Mouse (Mus musculus) stomach, postnatal 0 days (tissue): Measurements from ENCODE around the gene Zdhhc22. TPM values are rescaled to one million over a fixed set of nuclear protein-coding genes. Genes with fewer than 3 reads are reported as not detected.
A peak's percentile ranks its signal among the peaks of the same experiment; 100 is the strongest.

Experiments
- ATAC-seq: fragments of 200-750 bp; cut with Nextera tagmentation; 2 replicates; pipeline ENCODE4 v1.8.0; 2017; ENCODE audit not compliant: low FRiP score, low TSS enrichment
- DNase-seq: peaks from one replicate; pipeline ENCODE4 v3.0.0-alpha.2; 2016; ENCODE audit warnings: low spot score
- H3K27ac ChIP-seq: fragments of 300-500 bp; sonication (generic); replicated peaks from 2 replicates; pipeline ENCODE4 v1.5.1; 2014; ENCODE audit warnings: mild to moderate bottlenecking, control low read depth
- H3K27me3 ChIP-seq: fragments of 300-500 bp; sonication (generic); 2 replicates; pipeline ENCODE4 v1.6.1; 2014; ENCODE audit warnings: low read length; ENCODE audit not compliant: control insufficient read depth, insufficient read depth
- H3K36me3 ChIP-seq: fragments of 300-500 bp; sonication (generic); 2 replicates; pipeline ENCODE4 v1.6.1; 2014; ENCODE audit warnings: low read length, mixed read lengths; ENCODE audit not compliant: control insufficient read depth, insufficient read depth
- H3K4me1 ChIP-seq: fragments of 300-500 bp; sonication (generic); replicated peaks from 2 replicates; pipeline ENCODE4 v1.6.1; 2014; ENCODE audit warnings: antibody characterized with exemption; ENCODE audit not compliant: control insufficient read depth, insufficient read depth
- H3K4me2 ChIP-seq: fragments of 300-500 bp; sonication (generic); replicated peaks from 2 replicates; pipeline ENCODE4 v1.6.1; 2014; ENCODE audit warnings: low read depth, mild to moderate bottlenecking, control low read depth, moderate library complexity
- H3K4me3 ChIP-seq: fragments of 300-500 bp; sonication (generic); 2 replicates; pipeline ENCODE4 v1.5.1; 2014; ENCODE audit warnings: low read depth, low read length, control low read depth
- H3K9ac ChIP-seq: fragments of 300-500 bp; sonication (generic); 2 replicates; pipeline ENCODE4 v1.6.1; 2014; ENCODE audit warnings: mild to moderate bottlenecking, low read length, control low read depth, mixed read lengths
- H3K9me3 ChIP-seq: fragments of 300-500 bp; sonication (generic); 2 replicates; pipeline ENCODE4 v1.6.1; 2016; ENCODE audit warnings: low read length; ENCODE audit not compliant: control insufficient read depth
- CTCF ChIP-seq: IDR thresholded peaks from 2 replicates; pipeline ENCODE4 v1.5.1; 2016; ENCODE audit warnings: antibody characterized with exemption, low read depth, mild to moderate bottlenecking, moderate library complexity
- EP300 ChIP-seq: optimal IDR thresholded peaks from 2 replicates; pipeline ENCODE3; 2016; ENCODE audit warnings: antibody characterized with exemption
- WGBS: fragments of 180-500 bp; shearing (Covaris S2); extraction: QIAGEN DNeasy Blood & Tissue Kit; methylation state at CpG from one replicate; pipeline ENCODE4 v1.1.7; 2014; 5-methylcytosine and 5-hydroxymethylcytosine counted together
- polyA plus RNA-seq: library from polyadenylated mRNA; unstranded; fragments of >200 nt; fragmentation: Nextera tagmentation; extraction: Ambion mirVana; gene quantifications from 2 replicates; pipeline ENCODE4 v1.2.1, GENCODE M21; 2015

Zdhhc22 gene
- polyA plus RNA-seq, 1 experiment from 2014 or later: 0.53 TPM

- Histone ChIP-seq H3K36me3 (no peaks in the 10 kb centered on the region), H3K4me3 (no peak overlapping the region), H3K9ac (no peak overlapping the region), H3K4me1 (0 out of 2 replicates have a peak, but pooled peaks cover 5% of the 10 kb centered on the region), H3K27me3 (no peaks in the 10 kb centered on the region), H3K9me3 (no peaks in the 10 kb centered on the region), H3K4me2 (no peak overlapping the region), H3K27ac (no peak overlapping the region)
- TF ChIP-seq CTCF (no peak), EP300 (no peak)
- ATAC-seq (no peak), DNase-seq (no peak)
- 61% methylated on average over 16 of the region's 16 CpGs for WGBS
Measured at GRCm38 (mm10) chr12:86950161-86950960, 39.9 kb downstream of the Zdhhc22 start.

GRCm38 (mm10) chr12:86949501-86949900 is 40.7 kb downstream of the Zdhhc22 start:
- TF ChIP-seq CTCF: no peak
- TF ChIP-seq EP300: no peak

GRCm38 (mm10) chr12:86948627-86949026 is 41.6 kb downstream of the Zdhhc22 start:
- Histone ChIP-seq H3K27me3 (no peaks in the 10 kb centered on the region), H3K4me1 (0 out of 2 replicates have a peak, but pooled peaks cover 5% of the 10 kb centered on the region), H3K9ac (no peak overlapping the region), H3K4me2 (peak overlapping the region; percentile 82; the same call in 1 of the 2 replicates), H3K36me3 (no peaks in the 10 kb centered on the region), H3K27ac (peak overlapping the region; percentile 99), H3K9me3 (no peaks in the 10 kb centered on the region), H3K4me3 (no peak overlapping the region)
- ATAC-seq: no peak
- no peak for TF ChIP-seq EP300
- TF ChIP-seq CTCF: no peak
- DNase-seq: no peak
- 34% methylated on average over 6 of the region's 6 CpGs for WGBS

More at GRCm38 (mm10) chr12:86949501-86949900, 40.7 kb downstream of the Zdhhc22 start:
- H3K4me3 ChIP-seq: no peak overlapping the region
- ATAC-seq (no peak), DNase-seq (no peak)
- H3K9ac ChIP-seq: no peak overlapping the region
- no peaks in the 10 kb centered on the region for H3K36me3 ChIP-seq
- no peak overlapping the region for H3K4me2 ChIP-seq
- H3K27me3 ChIP-seq: no peaks in the 10 kb centered on the region
- no peak overlapping the region for H3K27ac ChIP-seq
- H3K4me1 ChIP-seq: 0 out of 2 replicates have a peak, but pooled peaks cover 5% of the 10 kb centered on the region
- H3K9me3 ChIP-seq: no peaks in the 10 kb centered on the region
- WGBS: 80% methylated on average over 9 of the region's 9 CpGs

DNA sequence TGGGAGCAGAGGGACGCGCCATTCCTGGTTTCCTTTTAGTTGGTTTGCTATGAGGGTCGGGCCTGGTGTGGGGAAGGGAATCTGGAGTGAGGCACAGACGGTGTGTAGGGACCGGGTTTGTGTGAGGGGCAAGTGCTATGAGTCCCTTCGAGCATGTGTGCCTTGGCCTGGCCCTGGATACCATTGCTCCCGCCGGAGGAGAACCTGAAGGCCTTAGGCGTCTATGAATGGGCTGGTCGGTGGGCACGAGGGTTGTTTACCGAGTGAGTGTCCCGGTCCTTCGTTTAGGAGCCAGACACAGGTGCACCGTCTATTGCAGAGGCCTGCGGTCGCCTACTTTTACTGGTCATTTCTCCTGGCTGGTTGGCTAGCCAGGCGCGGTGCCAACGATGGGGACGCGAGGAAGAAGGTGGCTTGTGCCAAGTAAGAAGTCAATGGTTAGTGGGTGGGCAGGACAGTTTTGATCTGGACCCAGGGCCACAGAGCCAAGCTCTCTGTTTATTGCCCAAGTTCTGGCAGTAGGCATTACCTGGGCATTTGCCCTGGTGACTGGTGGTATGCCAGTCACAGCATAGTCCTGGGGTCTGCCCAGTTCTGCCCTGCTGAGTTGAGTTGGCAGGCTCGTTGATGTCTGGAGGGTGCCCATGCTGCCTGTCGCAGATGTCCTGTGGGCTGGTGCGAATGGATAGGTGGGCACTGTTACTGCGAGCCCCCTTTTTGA is 42.4 kb downstream of the Zdhhc22 start:
- Histone ChIP-seq H3K27me3 (no peaks in the 10 kb centered on the region), H3K4me2 (peak overlapping the region; percentile 82), H3K36me3 (no peaks in the 10 kb centered on the region), H3K27ac (peak overlapping the region; percentile 99), H3K9ac (peak overlapping the region; percentile 79), H3K9me3 (no peaks in the 10 kb centered on the region), H3K4me1 (0 out of 2 replicates have a peak, but pooled peaks cover 5% of the 10 kb centered on the region), H3K4me3 (peak overlapping the region; percentile 69)
- DNase-seq (peak; percentile 42), ATAC-seq (peak; percentile 24)
- WGBS: 12% methylated on average over 26 of the region's 26 CpGs
- TF ChIP-seq CTCF (no peak), EP300 (no peak)

DNA sequence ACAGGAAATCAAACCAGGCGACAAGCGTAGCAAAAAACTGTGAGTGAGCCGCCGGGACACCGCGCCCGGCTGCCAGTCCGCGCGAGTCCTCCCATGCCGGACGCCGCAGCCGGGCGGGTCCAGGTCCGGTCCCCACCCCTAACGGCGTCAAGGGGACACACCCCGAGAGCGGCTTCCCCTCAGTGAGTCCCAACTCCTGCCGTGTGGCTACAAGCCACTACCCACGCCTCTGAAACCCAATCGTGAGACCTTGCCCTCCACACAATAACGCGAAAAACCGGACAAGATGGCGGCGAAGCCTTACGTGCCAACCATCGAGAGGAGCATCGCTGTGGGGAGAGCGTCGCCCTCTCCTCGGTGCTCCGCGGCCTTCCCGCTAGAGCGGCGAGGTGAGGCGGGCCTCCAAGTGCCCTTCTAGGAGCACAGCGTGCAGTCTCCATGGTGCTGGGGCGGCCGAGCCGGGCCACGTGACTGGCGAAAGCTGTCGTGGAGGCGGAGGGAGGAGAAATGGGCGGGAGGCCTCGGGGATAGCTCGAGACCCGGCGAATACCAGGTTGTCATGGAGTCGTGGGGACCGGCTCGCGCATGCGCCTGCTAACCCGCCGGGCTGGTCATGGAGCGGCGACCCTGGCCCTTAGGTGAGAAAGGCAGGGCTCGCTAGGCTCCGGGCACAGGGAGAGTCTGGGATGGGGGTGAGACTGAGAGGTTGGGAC is 43.2 kb downstream of the Zdhhc22 start, which contains the start of gene Cipc:
Gene Cipc (plus strand): TSS at position 182 of the 713 bp plus-strand sequence.
- peak within 1 kb of the TSS; percentile 69 for H3K4me3 ChIP-seq
- peak; percentile 99 for ATAC-seq
- peak within 1 kb of the TSS; percentile 85 for H3K9ac ChIP-seq
- H3K27me3 ChIP-seq: no peaks in the 10 kb centered on the region
- H3K27ac ChIP-seq: peak within 1 kb of the TSS; percentile 99
- DNase-seq: peak; percentile 99
- H3K4me2 ChIP-seq: peak within 1 kb of the TSS; percentile 82
- H3K4me1 ChIP-seq: 0 out of 2 replicates have a peak, but pooled peaks cover 5% of the 10 kb centered on the region
- WGBS: under 1% methylated on average over 64 of the region's 64 CpGs
- no peak for TF ChIP-seq EP300
- peak; percentile 36 for TF ChIP-seq CTCF
- H3K36me3 ChIP-seq: no peaks in the 10 kb centered on the region
- H3K9me3 ChIP-seq: no peaks in the 10 kb centered on the region
